9 mouse cellular contexts compared by ENCODE assay signal in the genomic region with DNA sequence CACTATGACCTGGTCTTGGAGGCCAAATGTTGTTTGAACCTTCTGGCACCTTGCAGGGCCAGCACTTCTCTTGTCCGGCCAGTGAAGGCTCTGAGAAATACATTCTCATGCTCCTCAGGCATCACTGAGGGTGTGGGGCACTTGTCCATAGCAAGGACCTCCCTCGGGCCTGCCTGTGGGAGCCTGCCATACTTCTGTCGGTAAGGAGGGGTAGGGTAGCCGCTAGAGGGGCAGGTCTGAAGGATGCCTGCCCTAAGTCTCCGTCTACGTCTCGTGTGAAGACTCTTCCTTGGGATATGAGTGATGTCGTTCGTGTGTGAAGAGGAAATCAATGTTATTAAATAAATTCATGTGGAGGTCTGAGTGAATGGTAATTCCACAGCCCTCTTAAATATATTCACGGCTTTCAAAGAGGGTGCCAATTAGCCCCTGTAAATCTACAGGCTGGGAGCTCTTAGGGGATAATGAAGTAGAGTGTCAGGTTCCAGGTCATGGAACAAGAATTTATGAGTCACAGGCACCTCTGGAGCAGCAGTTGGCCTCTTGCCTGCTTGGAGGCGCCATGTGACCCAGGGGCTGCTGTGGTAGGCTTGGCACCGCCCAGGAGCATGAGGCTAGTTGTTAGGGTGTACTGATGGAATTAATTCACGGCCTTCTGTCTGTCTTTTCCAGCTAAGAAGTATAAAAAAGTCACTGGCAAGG.
DNase-seq lines count a peak whose midpoint lies in the region; ATAC-seq and TF ChIP-seq lines count a peak whose summit lies in the region.
"Had no signal": no experiment of that assay in that cellular context is flagged by ENCODE, and none has a peak within 500 bp of the region (broad histone marks: within the 10 kb centered on the region; RNA-seq: fewer than 3 reads in every experiment).

No protein-coding gene starts in this region.

- ATAC-seq in forebrain, embryonic 14.5 days: peak; percentile 72
- ATAC-seq in forebrain, embryonic 16.5 days: no peak; the same call in 1 of the 2 replicates
- peak; percentile 84 for ATAC-seq in intestine, postnatal 0 days
- ATAC-seq in activated CD4-positive, CD25-positive, alpha-beta regulatory T cell, adult 4 months: no peak

- H3K27ac ChIP-seq in forebrain, embryonic 14.5 days (ENCODE audit: low read depth, low read length): no peak overlapping the region
- no peak overlapping the region for H3K27ac ChIP-seq in forebrain, embryonic 16.5 days (ENCODE audit: low read length)
- H3K27ac ChIP-seq in gastrocnemius, adult 2 months: no peak overlapping the region
- H3K27ac ChIP-seq in intestine, postnatal 0 days (ENCODE audit: low read depth, low read length): peak overlapping the region; percentile 68
- H3K27ac ChIP-seq: hindbrain, embryonic 15.5 days had no signal

- no peaks in the 10 kb centered on the region for H3K36me3 ChIP-seq in forebrain, embryonic 14.5 days (ENCODE audit: control insufficient read depth, insufficient read depth, low read length)
- H3K36me3 ChIP-seq in forebrain, embryonic 16.5 days (ENCODE audit: control insufficient read depth, insufficient read depth): no peaks in the 10 kb centered on the region
- peaks cover 34% of the 10 kb centered on the region; the same call in 1 of the 2 replicates for H3K36me3 ChIP-seq in intestine, postnatal 0 days (ENCODE audit: control insufficient read depth, insufficient read depth)
- H3K36me3 ChIP-seq: hindbrain, embryonic 15.5 days had no signal

- peaks cover 1% of the 10 kb centered on the region; the same call in 1 of the 2 replicates for H3K27me3 ChIP-seq in forebrain, embryonic 14.5 days (replicated peaks; ENCODE audit: control insufficient read depth, insufficient read depth, low read length)
- H3K27me3 ChIP-seq in forebrain, embryonic 16.5 days (replicated peaks; ENCODE audit: control insufficient read depth, insufficient read depth, low read length): no peaks in the 10 kb centered on the region
- no peaks in the 10 kb centered on the region for H3K27me3 ChIP-seq in intestine, postnatal 0 days (replicated peaks; ENCODE audit: control insufficient read depth, insufficient read depth, low read length)

- no peak overlapping the region for H3K9ac ChIP-seq in forebrain, embryonic 14.5 days (ENCODE audit: low read length)
- H3K9ac ChIP-seq in forebrain, embryonic 16.5 days (replicated peaks; ENCODE audit: low read depth, low read length): no peak overlapping the region
- H3K9ac ChIP-seq in intestine, postnatal 0 days (ENCODE audit: low read depth, low read length): no peak overlapping the region
- H3K9ac ChIP-seq: hindbrain, embryonic 15.5 days had no signal

- intact Hi-C loops in gastrocnemius, adult 2 months (cut with DNase I): no loop called here

- no peak overlapping the region for H3K4me3 ChIP-seq in forebrain, embryonic 14.5 days (ENCODE audit: low read depth, low read length)
- no peak overlapping the region for H3K4me3 ChIP-seq in forebrain, embryonic 16.5 days (replicated peaks; ENCODE audit: low read length)
- H3K4me3 ChIP-seq in gastrocnemius, adult 2 months: no peak overlapping the region
- no peak overlapping the region for H3K4me3 ChIP-seq in intestine, postnatal 0 days (ENCODE audit: low read depth, low read length)
- H3K4me3 ChIP-seq: hindbrain, embryonic 15.5 days had no signal

- WGBS in forebrain, embryonic 14.5 days: 31% methylated on average over 13 of the region's 13 CpGs
- 29% methylated on average over 13 of the region's 13 CpGs for WGBS in forebrain, embryonic 16.5 days
- WGBS in intestine, postnatal 0 days: 76% methylated on average over 13 of the region's 13 CpGs

- DNase-seq in forebrain, embryonic 14.5 days (ENCODE audit: low spot score): peak; percentile 58
- DNase-seq in gastrocnemius, adult 2 months: peak; percentile 78
- peak; percentile 29 for DNase-seq in lung, postnatal 14 days
- no peak for DNase-seq in spleen, adult 18-20 months
- no peak for DNase-seq in right cerebral cortex, adult 18-20 months

- H3K9me3 ChIP-seq in forebrain, embryonic 14.5 days (replicated peaks; ENCODE audit: control insufficient read depth, low read length): no peaks in the 10 kb centered on the region
- H3K9me3 ChIP-seq in forebrain, embryonic 16.5 days (ENCODE audit: control insufficient read depth, low read length): no peaks in the 10 kb centered on the region
- H3K9me3 ChIP-seq in intestine, postnatal 0 days (ENCODE audit: control insufficient read depth): no peaks in the 10 kb centered on the region
- H3K9me3 ChIP-seq: hindbrain, embryonic 15.5 days had no signal

- no peak for TF ChIP-seq CTCF in gastrocnemius, adult 2 months (IDR thresholded peaks at IDR 0.05)
- no peak for TF ChIP-seq CTCF in intestine, postnatal 0 days (IDR thresholded peaks at IDR 0.05; ENCODE audit: low read depth)

- no peak overlapping the region for H3K4me2 ChIP-seq in forebrain, embryonic 14.5 days (ENCODE audit: low read length)
- H3K4me2 ChIP-seq in forebrain, embryonic 16.5 days (ENCODE audit: low read length): no peak overlapping the region
- no peak overlapping the region for H3K4me2 ChIP-seq in intestine, postnatal 0 days (replicated peaks; ENCODE audit: low read depth)
- H3K4me2 ChIP-seq: hindbrain, embryonic 15.5 days had no signal

- H3K4me1 ChIP-seq in forebrain, embryonic 14.5 days (ENCODE audit: control insufficient read depth, insufficient read depth, low read length): peaks cover 9% of the 10 kb centered on the region
- peaks cover 7% of the 10 kb centered on the region; the same call in 1 of the 2 replicates for H3K4me1 ChIP-seq in forebrain, embryonic 16.5 days (replicated peaks; ENCODE audit: control insufficient read depth, insufficient read depth, low read length)
- H3K4me1 ChIP-seq in intestine, postnatal 0 days (replicated peaks; ENCODE audit: control insufficient read depth, insufficient read depth, low read length): no peaks in the 10 kb centered on the region; the same call in 1 of the 2 replicates
- H3K4me1 ChIP-seq: hindbrain, embryonic 15.5 days had no signal

Comparison
In these comparisons a context has a peak if more than half of its experiments do, and no peak if none do; other contexts are left out.
1. ATAC-seq: peak in forebrain, embryonic 14.5 days (single experiment) and intestine, postnatal 0 days (single experiment); none in forebrain, embryonic 16.5 days (single experiment) and activated CD4-positive, CD25-positive, alpha-beta regulatory T cell, adult 4 months (single experiment).
2. DNase-seq: peak in forebrain, embryonic 14.5 days (single experiment), gastrocnemius, adult 2 months (single experiment) and lung, postnatal 14 days (single experiment); none in spleen, adult 18-20 months (0 of 2) and right cerebral cortex, adult 18-20 months (single experiment).